14 mouse cellular contexts compared by ENCODE assay signal in genomic region chr16:32807408-32808185, GRCm38 (mm10). TPM values are rescaled to one million over a fixed set of nuclear protein-coding genes. Genes with fewer than 3 reads are reported as not detected.
DNase-seq lines count a peak whose midpoint lies in the region; ATAC-seq and TF ChIP-seq lines count a peak whose summit lies in the region.
"Had no signal": no experiment of that assay in that cellular context is flagged by ENCODE, and none has a peak within 500 bp of the region (broad histone marks: within the 10 kb centered on the region; RNA-seq: fewer than 3 reads in every experiment).

No protein-coding gene starts in this region.

- peaks cover 14% of the 10 kb centered on the region for H3K4me1 ChIP-seq in kidney, embryonic 16.5 days (ENCODE audit: insufficient read depth, low read length)
- peaks cover 5% of the 10 kb centered on the region; the same call in 1 of the 2 replicates for H3K4me1 ChIP-seq in lung, adult 2 months (ENCODE audit: control insufficient read depth, insufficient read depth, low read length)
- peaks cover 16% of the 10 kb centered on the region; the same call in 1 of the 2 replicates for H3K4me1 ChIP-seq in stomach, embryonic 14.5 days (ENCODE audit: control insufficient read depth, insufficient read depth, low read length)

- H3K9ac ChIP-seq in kidney, embryonic 16.5 days (replicated peaks; ENCODE audit: low read length) = no peak overlapping the region
- H3K9ac ChIP-seq in stomach, embryonic 14.5 days (replicated peaks; ENCODE audit: low read depth, low read length) = no peak overlapping the region
- H3K9ac ChIP-seq: heart, embryonic 15.5 days had no signal

- TF ChIP-seq POLR2A in lung, adult 2 months (IDR thresholded peaks at IDR 0.05; ENCODE audit: borderline replicate concordance, extremely low read depth, low read depth, low read length) = no peak

- no peak overlapping the region for H3K4me3 ChIP-seq in kidney, embryonic 16.5 days (ENCODE audit: low read length)
- no peak overlapping the region for H3K4me3 ChIP-seq in lung, adult 2 months (replicated peaks; ENCODE audit: extremely low read depth, low read depth, low read length)
- H3K4me3 ChIP-seq in stomach, embryonic 14.5 days (ENCODE audit: low read depth, low read length) = no peak overlapping the region
- H3K4me3 ChIP-seq: heart, embryonic 15.5 days had no signal

- no peaks in the 10 kb centered on the region for H3K9me3 ChIP-seq in kidney, embryonic 16.5 days (ENCODE audit: low read length)
- H3K9me3 ChIP-seq in stomach, embryonic 14.5 days (ENCODE audit: control insufficient read depth, low read depth, low read length) = no peaks in the 10 kb centered on the region
- H3K9me3 ChIP-seq: heart, embryonic 15.5 days had no signal

- 0 out of 2 replicates have a peak, but pooled peaks have one; percentile 15 for ATAC-seq in common myeloid progenitor, adult 5-6 weeks (replicated peaks; ENCODE audit: low read depth, poor library complexity, severe bottlenecking)
- peak; percentile 67 for ATAC-seq in kidney, embryonic 16.5 days (ENCODE audit: low FRiP score, low TSS enrichment)
- peak; percentile 62; the same call in 1 of the 2 replicates for ATAC-seq in stomach, embryonic 14.5 days (ENCODE audit: insufficient number of reproducible peaks, insufficient read depth, low FRiP score, low read depth)

- 62% methylated on average over 8 of the region's 8 CpGs for WGBS in kidney, embryonic 16.5 days
- 64% methylated on average over 8 of the region's 8 CpGs for WGBS in lung, adult 2 months
- 53% methylated on average over 8 of the region's 8 CpGs for WGBS in stomach, embryonic 14.5 days

- TF ChIP-seq CTCF in lung, adult 2 months (IDR thresholded peaks at IDR 0.05; ENCODE audit: insufficient read depth, low read length) = no peak

- DNase-seq in lung, adult 2 months = peak; percentile 45
- DNase-seq in layer of hippocampus, adult 9-10 months (ENCODE audit: low spot score) = no peak
- DNase-seq in frontal cortex, adult 2 months (ENCODE audit: extremely low spot score in 1 of 2, low spot score in 1 of 2) = no peak
- no peak for DNase-seq in frontal cortex, postnatal 10 days (ENCODE audit: low spot score in 2 of 2)
- DNase-seq: cerebellum, postnatal 10 days; right cerebral cortex, postnatal 4 days; thymus, postnatal 14 days had no signal

- no peak overlapping the region for H3K27ac ChIP-seq in kidney, embryonic 16.5 days (ENCODE audit: low read length)
- no peak overlapping the region for H3K27ac ChIP-seq in stomach, embryonic 14.5 days (ENCODE audit: low read length)
- H3K27ac ChIP-seq: heart, embryonic 15.5 days; macrophage had no signal

- no peaks in the 10 kb centered on the region for H3K36me3 ChIP-seq in kidney, embryonic 16.5 days (ENCODE audit: insufficient read depth, low read length)
- H3K36me3 ChIP-seq in stomach, embryonic 14.5 days (ENCODE audit: control insufficient read depth, insufficient read depth, low read length) = no peaks in the 10 kb centered on the region
- H3K36me3 ChIP-seq: heart, embryonic 15.5 days had no signal

- H3K27me3 ChIP-seq in kidney, embryonic 16.5 days (ENCODE audit: insufficient read depth, low read length) = no peaks in the 10 kb centered on the region
- H3K27me3 ChIP-seq in stomach, embryonic 14.5 days (ENCODE audit: control insufficient read depth, insufficient read depth, low read length) = no peaks in the 10 kb centered on the region
- H3K27me3 ChIP-seq: heart, embryonic 15.5 days had no signal

- H3K4me2 ChIP-seq in kidney, embryonic 16.5 days (replicated peaks; ENCODE audit: low read depth, low read length) = no peak overlapping the region
- no peak overlapping the region for H3K4me2 ChIP-seq in stomach, embryonic 14.5 days (replicated peaks; ENCODE audit: low read depth, low read length)
- H3K4me2 ChIP-seq: heart, embryonic 15.5 days had no signal

RNA-seq across cellular contexts. Expression of gene Smbd1, which starts 2.7 kb away (rescaled TPM):
- not detected in 2 replicates for total RNA-seq in common myeloid progenitor, adult 5-6 weeks (2017)
- not detected in 2 replicates for polyA plus RNA-seq in kidney, embryonic 16.5 days (2015; fragmentation: Nextera tagmentation; extraction: Ambion mirVana)
- polyA plus RNA-seq in lung, adult 2 months (2012; rRNA removed) = 2.3 and 3.0 TPM in 2 replicates
- not detected in 2 replicates for polyA plus RNA-seq in stomach, embryonic 14.5 days (2014; fragmentation: Nextera tagmentation; extraction: Ambion mirVana)
- not detected in 2 replicates for polyA plus RNA-seq in frontal cortex, adult 2 months (2012; rRNA removed)
- total RNA-seq: gastrocnemius, adult 18-20 months; left cerebral cortex, adult 8-10 months had no signal
- polyA plus RNA-seq: heart, embryonic 15.5 days; macrophage had no signal

RNA-seq across cellular contexts. Expression of gene Muc20, which starts 10.4 kb away (rescaled TPM):
- total RNA-seq in common myeloid progenitor, adult 5-6 weeks (2017) = not detected in 2 replicates
- 6.2 and 8.0 TPM in 2 replicates for polyA plus RNA-seq in kidney, embryonic 16.5 days (2015; fragmentation: Nextera tagmentation; extraction: Ambion mirVana)
- 9.0 and 11.8 TPM in 2 replicates for polyA plus RNA-seq in lung, adult 2 months (2012; rRNA removed)
- polyA plus RNA-seq in stomach, embryonic 14.5 days (2014; fragmentation: Nextera tagmentation; extraction: Ambion mirVana) = 0.25 TPM in 1 of 2 replicates, not detected in the other
- polyA plus RNA-seq in frontal cortex, adult 2 months (2012; rRNA removed) = 0.04 TPM in 1 of 2 replicates, not detected in the other
- total RNA-seq: left cerebral cortex, adult 8-10 months had no signal
- polyA plus RNA-seq: heart, embryonic 15.5 days; macrophage had no signal

Comparison
In these comparisons a context has a peak if more than half of its experiments do, and no peak if none do; other contexts are left out.
1. ATAC-seq: peak in every context shown above with its lines; median percentile 67 in kidney, embryonic 16.5 days; 62 in stomach, embryonic 14.5 days; 15 in common myeloid progenitor, adult 5-6 weeks.